Mouse (Mus musculus): ENCODE data around the gene Stx4a. TPM values are rescaled to one million over a fixed set of nuclear protein-coding genes. Genes with fewer than 3 reads are reported as not detected.
"Not testable (repeated sequence)": the region's sequence is repeated elsewhere in the genome, so short reads cannot be mapped to it uniquely, and the experiment has no call there.

Gene Stx4a
- polyA plus RNA-seq, 1 experiment from 2014 or later: 24.1 TPM

GRCm38 (mm10) chr7:127895442-127895841 is 71.3 kb downstream of the Stx4a start, which contains the start of the genes Gm21974 and Vkorc1:
TSS of gene Gm21974 (minus strand) at chr7:127895454.
TSS of gene Vkorc1 (minus strand) at chr7:127895617.
- WGBS: under 1% methylated on average over 26 of the region's 26 CpGs
- Histone ChIP-seq H3K4me2 (replicated peaks) (peak within 1 kb of the TSS; percentile 76), H3K4me1 (replicated peaks) (peaks cover 10% of the 10 kb centered on the region), H3K36me3 (peaks cover 15% of the 10 kb centered on the region), H3K4me3 (replicated peaks) (peak within 1 kb of the TSS; percentile 59), H3K9me3 (no peaks in the 10 kb centered on the region), H3K9ac (replicated peaks) (peak within 1 kb of the TSS; percentile 73), H3K27ac (peak within 1 kb of the TSS; percentile 76), H3K27me3 (0 out of 2 replicates have a peak, but pooled peaks cover 5% of the 10 kb centered on the region)
- ATAC-seq: peak; percentile 99

- Histone ChIP-seq H3K4me2 (replicated peaks) (peak overlapping the region; percentile 76), H3K4me1 (replicated peaks) (peaks cover 10% of the 10 kb centered on the region), H3K36me3 (peaks cover 10% of the 10 kb centered on the region), H3K4me3 (replicated peaks) (peak overlapping the region; percentile 59; the same call in 1 of the 2 replicates)
- H3K9ac ChIP-seq (replicated peaks); H3K27ac ChIP-seq; H3K9me3 ChIP-seq; H3K27me3 ChIP-seq: not testable (repeated sequence)
- peak; percentile 51 for ATAC-seq
- 73% methylated on average over 7 of the region's 7 CpGs for WGBS
Observed at GRCm38 (mm10) chr7:127895891-127896290, 71.8 kb downstream of the Stx4a start.

GRCm38 (mm10) chr7:127896384-127896783 is 72.3 kb downstream of the Stx4a start:
- no peak overlapping the region for H3K4me3 ChIP-seq (replicated peaks)
- ATAC-seq: no peak
- 0 out of 2 replicates have a peak, but pooled peaks cover 5% of the 10 kb centered on the region for H3K27me3 ChIP-seq
- peaks cover 10% of the 10 kb centered on the region for H3K36me3 ChIP-seq
- no peak overlapping the region for H3K4me2 ChIP-seq (replicated peaks)
- no peaks in the 10 kb centered on the region for H3K9me3 ChIP-seq
- no peak overlapping the region for H3K27ac ChIP-seq
- H3K9ac ChIP-seq (replicated peaks): no peak overlapping the region
- 58% methylated on average over 13 of the region's 13 CpGs for WGBS
- peaks cover 10% of the 10 kb centered on the region for H3K4me1 ChIP-seq (replicated peaks)

- no peak overlapping the region for H3K27ac ChIP-seq
Observed at GRCm38 (mm10) chr7:127897542-127897941, 73.4 kb downstream of the Stx4a start.

GRCm38 (mm10) chr7:127898179-127898956 is 74.3 kb downstream of the Stx4a start:
- Histone ChIP-seq H3K27me3 (0 out of 2 replicates have a peak, but pooled peaks cover 5% of the 10 kb centered on the region), H3K4me2 (replicated peaks) (no peak overlapping the region), H3K36me3 (peaks cover 2% of the 10 kb centered on the region; the same call in 1 of the 2 replicates), H3K9me3 (no peaks in the 10 kb centered on the region), H3K4me1 (replicated peaks) (peaks cover 10% of the 10 kb centered on the region), H3K27ac (no peak overlapping the region), H3K4me3 (replicated peaks) (no peak overlapping the region), H3K9ac (replicated peaks) (no peak overlapping the region)
- WGBS: 39% methylated on average over 10 of the region's 10 CpGs
- no peak for ATAC-seq

More at GRCm38 (mm10) chr7:127897542-127897941, 73.4 kb downstream of the Stx4a start:
- Histone ChIP-seq H3K9ac (replicated peaks) (no peak overlapping the region), H3K4me3 (replicated peaks) (no peak overlapping the region), H3K27me3 (0 out of 2 replicates have a peak, but pooled peaks cover 5% of the 10 kb centered on the region), H3K36me3 (peaks cover 10% of the 10 kb centered on the region), H3K4me2 (replicated peaks) (no peak overlapping the region), H3K4me1 (replicated peaks) (peaks cover 10% of the 10 kb centered on the region), H3K9me3 (no peaks in the 10 kb centered on the region)
- WGBS: 88% methylated on average over 7 of the region's 7 CpGs
- ATAC-seq: no peak

Other genes starting within 250 kb of the Stx4a start
- 13.0 and 14.5 TPM in 2 replicates for gene Ccdc189, start 235.7 kb upstream of the Stx4a start, polyA plus RNA-seq (2015; fragmentation: Nextera tagmentation; extraction: Ambion mirVana)
- gene Rnf40, start 235.5 kb upstream of the Stx4a start, polyA plus RNA-seq (2015; fragmentation: Nextera tagmentation; extraction: Ambion mirVana): 53.3 and 54.4 TPM in 2 replicates
- gene Zfp629, start 208.5 kb upstream of the Stx4a start, polyA plus RNA-seq (2015; fragmentation: Nextera tagmentation; extraction: Ambion mirVana): 30.8 and 32.5 TPM in 2 replicates
- gene Bcl7c, start 115.4 kb upstream of the Stx4a start, polyA plus RNA-seq (2015; fragmentation: Nextera tagmentation; extraction: Ambion mirVana): 39.2 and 52.2 TPM in 2 replicates
- gene Ctf1, start 111.6 kb upstream of the Stx4a start, polyA plus RNA-seq (2015; fragmentation: Nextera tagmentation; extraction: Ambion mirVana): 1.6 and 3.0 TPM in 2 replicates
- gene Ctf2, start 92.1 kb upstream of the Stx4a start, polyA plus RNA-seq (2015; fragmentation: Nextera tagmentation; extraction: Ambion mirVana): 0.14 and 0.17 TPM in 2 replicates
- gene Fbxl19, start 79.8 kb upstream of the Stx4a start, polyA plus RNA-seq (2015; fragmentation: Nextera tagmentation; extraction: Ambion mirVana): 10.6 and 11.6 TPM in 2 replicates
- gene Orai3, start 54.5 kb upstream of the Stx4a start, polyA plus RNA-seq (2015; fragmentation: Nextera tagmentation; extraction: Ambion mirVana): 5.9 and 6.1 TPM in 2 replicates
- 19.7 and 22.7 TPM in 2 replicates for gene Setd1a, start 47.6 kb upstream of the Stx4a start, polyA plus RNA-seq (2015; fragmentation: Nextera tagmentation; extraction: Ambion mirVana)
- not detected in 2 replicates for gene Gm49388, start 38.7 kb upstream of the Stx4a start, polyA plus RNA-seq (2015; fragmentation: Nextera tagmentation; extraction: Ambion mirVana)
- gene Hsd3b7, start 23.7 kb upstream of the Stx4a start, polyA plus RNA-seq (2015; fragmentation: Nextera tagmentation; extraction: Ambion mirVana): 8.6 and 9.2 TPM in 2 replicates
- 33.3 and 34.2 TPM in 2 replicates for gene Stx1b, start 255 bp downstream of the Stx4a start, polyA plus RNA-seq (2015; fragmentation: Nextera tagmentation; extraction: Ambion mirVana)
- 13.6 and 16.0 TPM in 2 replicates for gene Zfp646, start 51.9 kb downstream of the Stx4a start, polyA plus RNA-seq (2015; fragmentation: Nextera tagmentation; extraction: Ambion mirVana)
- 41.9 and 45.6 TPM in 2 replicates for gene Zfp668, start 52.5 kb downstream of the Stx4a start, polyA plus RNA-seq (2015; fragmentation: Nextera tagmentation; extraction: Ambion mirVana)
- gene Prss53, start 66.7 kb downstream of the Stx4a start, polyA plus RNA-seq (2015; fragmentation: Nextera tagmentation; extraction: Ambion mirVana): 0.53 and 1.0 TPM in 2 replicates
- gene Gm21974, start 71.2 kb downstream of the Stx4a start, polyA plus RNA-seq (2015; fragmentation: Nextera tagmentation; extraction: Ambion mirVana): not detected in 2 replicates
- gene Vkorc1, start 71.3 kb downstream of the Stx4a start, polyA plus RNA-seq (2015; fragmentation: Nextera tagmentation; extraction: Ambion mirVana): 51.9 and 54.9 TPM in 2 replicates
- 74.7 and 74.8 TPM in 2 replicates for gene Bckdk, start 79.8 kb downstream of the Stx4a start, polyA plus RNA-seq (2015; fragmentation: Nextera tagmentation; extraction: Ambion mirVana)
- 51.0 and 56.0 TPM in 2 replicates for gene Kat8, start 88.2 kb downstream of the Stx4a start, polyA plus RNA-seq (2015; fragmentation: Nextera tagmentation; extraction: Ambion mirVana)
- gene Prss8, start 105.8 kb downstream of the Stx4a start, polyA plus RNA-seq (2015; fragmentation: Nextera tagmentation; extraction: Ambion mirVana): 0.20 and 0.35 TPM in 2 replicates
- 11.8 and 12.7 TPM in 2 replicates for gene Prss36, start 122.4 kb downstream of the Stx4a start, polyA plus RNA-seq (2015; fragmentation: Nextera tagmentation; extraction: Ambion mirVana)
- gene Fus, start 143.2 kb downstream of the Stx4a start, polyA plus RNA-seq (2015; fragmentation: Nextera tagmentation; extraction: Ambion mirVana): 415 and 452 TPM in 2 replicates
- 3.9 and 4.1 TPM in 2 replicates for gene Pycard, start 169.6 kb downstream of the Stx4a start, polyA plus RNA-seq (2015; fragmentation: Nextera tagmentation; extraction: Ambion mirVana)
- not detected in 2 replicates for gene Trim72, start 179.7 kb downstream of the Stx4a start, polyA plus RNA-seq (2015; fragmentation: Nextera tagmentation; extraction: Ambion mirVana)
- 0.58 and 0.71 TPM in 2 replicates for gene Itgam, start 238.3 kb downstream of the Stx4a start, polyA plus RNA-seq (2015; fragmentation: Nextera tagmentation; extraction: Ambion mirVana)
- not detected in 2 replicates for gene Gm49368, start 238.4 kb downstream of the Stx4a start, polyA plus RNA-seq (2015; fragmentation: Nextera tagmentation; extraction: Ambion mirVana)